Mouse (Mus musculus): ENCODE measurements around the gene Arid3c. TPM values are rescaled to one million over a fixed set of nuclear protein-coding genes. Genes with fewer than 3 reads are reported as not detected.

Arid3c gene
- polyA plus RNA-seq, 1 experiment from 2014 or later: not detected

DNA sequence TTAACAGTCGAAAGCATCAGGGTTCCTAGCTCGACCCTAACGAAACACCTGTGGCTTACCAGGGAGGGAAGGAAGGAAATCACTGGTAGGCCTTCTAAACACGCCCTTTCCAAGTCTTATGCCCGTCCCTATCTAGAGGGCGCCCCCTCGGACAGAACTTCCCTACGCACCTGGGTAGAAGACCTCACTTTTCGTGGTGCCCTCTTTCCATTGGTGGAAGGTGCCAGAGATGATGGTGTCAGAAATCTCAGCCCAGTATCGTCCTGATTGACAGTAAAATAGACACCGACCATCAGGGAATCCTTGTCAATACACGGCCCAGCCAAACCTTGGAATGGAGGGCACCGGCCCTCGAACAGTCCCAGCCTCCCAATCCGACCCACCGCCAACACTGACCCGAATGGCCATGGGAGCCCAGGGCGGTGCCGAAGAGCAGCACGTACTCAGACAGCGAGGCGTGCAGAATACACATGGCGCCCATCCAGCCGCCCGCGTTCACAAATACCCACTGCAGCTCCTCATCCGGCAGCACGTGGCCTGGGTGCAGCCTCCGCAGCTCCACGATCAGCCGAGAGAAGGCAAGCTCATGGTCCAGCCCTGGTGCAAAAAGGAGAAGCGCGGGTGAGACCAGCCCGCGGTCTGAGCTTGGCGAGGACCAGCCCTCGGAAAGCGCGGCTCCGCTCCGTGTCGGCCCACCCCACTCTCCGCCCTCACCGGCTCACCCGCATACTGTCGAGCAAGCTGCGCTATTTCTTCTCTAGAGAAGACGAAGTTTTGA lies 9.6 kb upstream of the Arid3c start:
- Histone ChIP-seq H3K4me2 (replicated peaks; ENCODE audit: low read depth, low read length) (peak overlapping the region; percentile 73), H3K4me1 (ENCODE audit: control insufficient read depth, insufficient read depth, low read length) (peaks cover 12% of the 10 kb centered on the region; the same call in 1 of the 2 replicates), H3K9me3 (ENCODE audit: control insufficient read depth, low read depth, low read length) (no peaks in the 10 kb centered on the region), H3K9ac (replicated peaks; ENCODE audit: low read depth, low read length) (peak overlapping the region; percentile 40), H3K27ac (ENCODE audit: low read length) (peak overlapping the region; percentile 48), H3K27me3 (ENCODE audit: control insufficient read depth, insufficient read depth, low read length) (no peaks in the 10 kb centered on the region), H3K4me3 (ENCODE audit: low read depth, low read length) (peak overlapping the region; percentile 49), H3K36me3 (ENCODE audit: control insufficient read depth, insufficient read depth, low read length) (peaks cover 7% of the 10 kb centered on the region; the same call in 1 of the 2 replicates)
- peak; percentile 64 for ATAC-seq (ENCODE audit: insufficient number of reproducible peaks, insufficient read depth, low FRiP score, low read depth)
- under 1% methylated on average over 48 of the region's 48 CpGs for WGBS

- Histone ChIP-seq H3K9me3 (ENCODE audit: control insufficient read depth, low read depth, low read length) (no peaks in the 10 kb centered on the region), H3K4me3 (ENCODE audit: low read depth, low read length) (no peak overlapping the region), H3K9ac (replicated peaks; ENCODE audit: low read depth, low read length) (no peak overlapping the region), H3K4me1 (ENCODE audit: control insufficient read depth, insufficient read depth, low read length) (peaks cover 12% of the 10 kb centered on the region; the same call in 1 of the 2 replicates), H3K36me3 (ENCODE audit: control insufficient read depth, insufficient read depth, low read length) (peaks cover 7% of the 10 kb centered on the region; the same call in 1 of the 2 replicates), H3K4me2 (replicated peaks; ENCODE audit: low read depth, low read length) (peak overlapping the region; percentile 73; the same call in 1 of the 2 replicates), H3K27me3 (ENCODE audit: control insufficient read depth, insufficient read depth, low read length) (no peaks in the 10 kb centered on the region), H3K27ac (ENCODE audit: low read length) (no peak overlapping the region)
- ATAC-seq (ENCODE audit: insufficient number of reproducible peaks, insufficient read depth, low FRiP score, low read depth): no peak
- 97% methylated on average over 13 of the region's 13 CpGs for WGBS
These were observed 8.3 kb upstream of the Arid3c start for GRCm38 (mm10) chr4:41739260-41739659.

DNA sequence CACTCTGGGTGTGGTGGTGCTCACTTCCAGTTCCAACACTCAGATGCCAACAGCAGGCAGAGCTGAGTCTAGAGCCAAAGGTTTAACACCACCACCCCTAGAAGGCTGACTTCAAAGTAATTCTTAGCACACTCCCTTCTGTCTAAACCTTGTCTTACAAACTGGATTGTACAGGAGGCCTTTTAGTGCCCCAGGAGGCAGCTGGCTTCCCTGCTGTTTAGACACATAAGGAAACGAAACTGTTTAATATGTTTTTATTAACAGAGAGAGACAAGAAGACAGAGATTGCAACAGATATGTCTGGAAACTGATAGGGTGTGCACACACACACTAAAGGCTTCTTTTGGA lies 7.3 kb upstream of the Arid3c start:
- H3K27ac ChIP-seq (ENCODE audit: low read length): no peak overlapping the region
- no peak overlapping the region for H3K9ac ChIP-seq (replicated peaks; ENCODE audit: low read depth, low read length)
- no peak for ATAC-seq (ENCODE audit: insufficient number of reproducible peaks, insufficient read depth, low FRiP score, low read depth)
- H3K36me3 ChIP-seq (ENCODE audit: control insufficient read depth, insufficient read depth, low read length): peaks cover 7% of the 10 kb centered on the region; the same call in 1 of the 2 replicates
- no peak overlapping the region for H3K4me3 ChIP-seq (ENCODE audit: low read depth, low read length)
- H3K27me3 ChIP-seq (ENCODE audit: control insufficient read depth, insufficient read depth, low read length): no peaks in the 10 kb centered on the region
- no peaks in the 10 kb centered on the region for H3K9me3 ChIP-seq (ENCODE audit: control insufficient read depth, low read depth, low read length)
- peaks cover 12% of the 10 kb centered on the region; the same call in 1 of the 2 replicates for H3K4me1 ChIP-seq (ENCODE audit: control insufficient read depth, insufficient read depth, low read length)
- WGBS: 83% methylated on average over 1 of the region's 1 CpGs
- H3K4me2 ChIP-seq (replicated peaks; ENCODE audit: low read depth, low read length): no peak overlapping the region

- Histone ChIP-seq H3K9me3 (ENCODE audit: control insufficient read depth, low read depth, low read length) (no peaks in the 10 kb centered on the region), H3K9ac (replicated peaks; ENCODE audit: low read depth, low read length) (no peak overlapping the region), H3K36me3 (ENCODE audit: control insufficient read depth, insufficient read depth, low read length) (peaks cover 7% of the 10 kb centered on the region; the same call in 1 of the 2 replicates), H3K4me1 (ENCODE audit: control insufficient read depth, insufficient read depth, low read length) (peaks cover 12% of the 10 kb centered on the region; the same call in 1 of the 2 replicates), H3K4me3 (ENCODE audit: low read depth, low read length) (no peak overlapping the region), H3K27ac (ENCODE audit: low read length) (no peak overlapping the region), H3K27me3 (ENCODE audit: control insufficient read depth, insufficient read depth, low read length) (peaks cover 2% of the 10 kb centered on the region; the same call in 1 of the 2 replicates), H3K4me2 (replicated peaks; ENCODE audit: low read depth, low read length) (no peak overlapping the region)
- WGBS: 41% methylated on average over 8 of the region's 8 CpGs
- no peak for ATAC-seq (ENCODE audit: insufficient number of reproducible peaks, insufficient read depth, low FRiP score, low read depth)
These were observed 6.8 kb upstream of the Arid3c start for GRCm38 (mm10) chr4:41737602-41738255.

GRCm38 (mm10) chr4:41726826-41727621 lies 3.9 kb downstream of the Arid3c start:
- WGBS: 16% methylated on average over 20 of the region's 20 CpGs
- ATAC-seq (ENCODE audit: insufficient number of reproducible peaks, insufficient read depth, low FRiP score, low read depth): no peak
- H3K4me1 ChIP-seq (ENCODE audit: control insufficient read depth, insufficient read depth, low read length): peaks cover 10% of the 10 kb centered on the region; the same call in 1 of the 2 replicates
- no peaks in the 10 kb centered on the region for H3K9me3 ChIP-seq (ENCODE audit: control insufficient read depth, low read depth, low read length)
- no peak overlapping the region for H3K9ac ChIP-seq (replicated peaks; ENCODE audit: low read depth, low read length)
- no peak overlapping the region; the same call in 1 of the 2 replicates for H3K4me2 ChIP-seq (replicated peaks; ENCODE audit: low read depth, low read length)
- no peaks in the 10 kb centered on the region for H3K36me3 ChIP-seq (ENCODE audit: control insufficient read depth, insufficient read depth, low read length)
- no peak overlapping the region for H3K27ac ChIP-seq (ENCODE audit: low read length)
- H3K27me3 ChIP-seq (ENCODE audit: control insufficient read depth, insufficient read depth, low read length): peaks cover 64% of the 10 kb centered on the region
- no peak overlapping the region for H3K4me3 ChIP-seq (ENCODE audit: low read depth, low read length)

- Histone ChIP-seq H3K36me3 (ENCODE audit: control insufficient read depth, insufficient read depth, low read length) (peaks cover 15% of the 10 kb centered on the region; the same call in 1 of the 2 replicates), H3K27ac (ENCODE audit: low read length) (no peak within 1 kb of the TSS), H3K9me3 (ENCODE audit: control insufficient read depth, low read depth, low read length) (no peaks in the 10 kb centered on the region), H3K9ac (replicated peaks; ENCODE audit: low read depth, low read length) (peak within 1 kb of the TSS; percentile 84), H3K4me2 (replicated peaks; ENCODE audit: low read depth, low read length) (peak within 1 kb of the TSS; percentile 58), H3K4me3 (ENCODE audit: low read depth, low read length) (peak within 1 kb of the TSS; percentile 91), H3K27me3 (ENCODE audit: control insufficient read depth, insufficient read depth, low read length) (peaks cover 35% of the 10 kb centered on the region), H3K4me1 (ENCODE audit: control insufficient read depth, insufficient read depth, low read length) (peaks cover 7% of the 10 kb centered on the region; the same call in 1 of the 2 replicates)
- WGBS: under 1% methylated on average over 27 of the region's 27 CpGs
- ATAC-seq (ENCODE audit: insufficient number of reproducible peaks, insufficient read depth, low FRiP score, low read depth): peak; percentile 94
These were observed 8.0 kb downstream of the Arid3c start, which contains the start of gene Dctn3 for GRCm38 (mm10) chr4:41722918-41723351. Gene Dctn3, minus strand, starts transcription at chr4:41723170.

DNA sequence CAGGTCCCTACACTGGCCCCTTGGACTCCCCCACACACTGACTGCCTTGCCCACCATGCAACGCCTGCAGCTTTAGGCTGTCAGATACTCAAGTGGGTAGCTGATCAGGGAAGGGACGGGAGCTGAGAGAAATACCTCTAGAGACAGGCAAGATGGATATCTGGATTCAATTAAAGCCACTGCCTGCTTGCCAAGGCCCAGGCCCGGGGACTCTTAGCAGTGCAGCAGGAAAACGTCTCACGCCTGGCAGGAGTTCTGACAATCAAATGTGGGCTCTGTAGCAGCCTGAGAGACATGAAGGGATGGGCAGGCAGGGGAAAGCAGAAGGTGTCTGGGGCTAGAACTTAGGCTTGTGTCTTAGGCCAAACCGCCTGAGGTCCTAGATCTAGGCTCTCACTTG lies 14.1 kb downstream of the Arid3c start:
- WGBS: 62% methylated on average over 6 of the region's 6 CpGs
- Histone ChIP-seq H3K4me3 (ENCODE audit: low read depth, low read length) (no peak overlapping the region), H3K36me3 (ENCODE audit: control insufficient read depth, insufficient read depth, low read length) (peaks cover 29% of the 10 kb centered on the region), H3K9ac (replicated peaks; ENCODE audit: low read depth, low read length) (no peak overlapping the region), H3K9me3 (ENCODE audit: control insufficient read depth, low read depth, low read length) (no peaks in the 10 kb centered on the region), H3K4me1 (ENCODE audit: control insufficient read depth, insufficient read depth, low read length) (peaks cover 8% of the 10 kb centered on the region; the same call in 1 of the 2 replicates), H3K27me3 (ENCODE audit: control insufficient read depth, insufficient read depth, low read length) (no peaks in the 10 kb centered on the region), H3K27ac (ENCODE audit: low read length) (no peak overlapping the region), H3K4me2 (replicated peaks; ENCODE audit: low read depth, low read length) (no peak overlapping the region)
- no peak for ATAC-seq (ENCODE audit: insufficient number of reproducible peaks, insufficient read depth, low FRiP score, low read depth)

DNA sequence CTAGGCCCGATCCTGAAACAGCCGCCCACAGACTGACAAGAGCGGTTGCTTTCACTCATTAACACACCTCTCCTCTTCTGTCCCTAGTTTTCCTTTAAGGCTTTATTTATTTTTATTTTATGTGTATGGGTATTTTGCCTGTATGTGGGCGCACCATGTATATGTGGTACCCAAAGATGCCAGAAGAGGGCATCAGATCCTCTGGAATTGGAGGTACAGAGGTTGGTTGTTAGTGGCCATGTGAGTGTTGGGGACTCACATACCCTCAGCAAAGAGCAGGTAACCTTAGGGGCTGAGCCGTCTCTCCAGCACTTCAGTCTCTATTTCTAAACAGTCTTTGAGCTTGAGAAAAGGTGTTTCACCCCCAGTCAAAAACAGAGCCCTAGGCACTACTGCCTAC lies 15.3 kb downstream of the Arid3c start:
- Histone ChIP-seq H3K4me3 (ENCODE audit: low read depth, low read length) (no peak overlapping the region), H3K27ac (ENCODE audit: low read length) (no peak overlapping the region), H3K9me3 (ENCODE audit: control insufficient read depth, low read depth, low read length) (no peaks in the 10 kb centered on the region), H3K27me3 (ENCODE audit: control insufficient read depth, insufficient read depth, low read length) (no peaks in the 10 kb centered on the region), H3K9ac (replicated peaks; ENCODE audit: low read depth, low read length) (no peak overlapping the region), H3K36me3 (ENCODE audit: control insufficient read depth, insufficient read depth, low read length) (peaks cover 39% of the 10 kb centered on the region), H3K4me2 (replicated peaks; ENCODE audit: low read depth, low read length) (no peak overlapping the region), H3K4me1 (ENCODE audit: control insufficient read depth, insufficient read depth, low read length) (peaks cover 10% of the 10 kb centered on the region; the same call in 1 of the 2 replicates)
- 83% methylated on average over 5 of the region's 5 CpGs for WGBS
- ATAC-seq (ENCODE audit: insufficient number of reproducible peaks, insufficient read depth, low FRiP score, low read depth): no peak
